In the genomic region with DNA sequence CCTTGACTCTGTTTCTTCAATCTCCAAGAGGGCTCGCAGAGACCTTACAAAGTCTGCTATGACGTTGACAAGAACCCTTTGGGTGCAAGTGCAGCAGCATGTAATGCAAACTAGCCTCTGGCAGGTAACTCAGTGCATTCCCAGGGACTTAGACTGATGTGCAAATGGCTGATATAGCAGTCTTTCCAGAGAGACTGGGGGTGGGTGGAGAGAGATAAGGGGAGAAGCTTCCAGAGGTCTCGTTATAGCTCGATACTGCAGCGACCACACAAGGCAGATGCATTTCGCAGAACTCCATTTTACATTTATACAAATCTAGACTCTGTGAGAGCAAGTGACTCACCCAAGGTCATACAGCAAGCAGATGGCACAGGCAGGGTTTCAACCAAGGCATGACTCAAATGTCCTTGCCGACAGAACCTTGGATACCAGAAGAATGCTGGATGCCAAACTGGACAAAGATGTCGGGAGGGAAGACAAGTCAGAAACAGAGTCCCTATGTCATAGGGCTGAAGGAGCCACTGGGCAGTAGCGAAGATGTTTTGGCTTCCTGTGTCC, we compare ENCODE assay signal across 25 mouse cellular contexts. TPM values are rescaled to one million over a fixed set of nuclear protein-coding genes. Genes with fewer than 3 reads are reported as not detected.
DNase-seq lines count a peak whose midpoint lies in the region; ATAC-seq and TF ChIP-seq lines count a peak whose summit lies in the region.
"Had no signal": no experiment of that assay in that cellular context is flagged by ENCODE, and none has a peak within 500 bp of the region (broad histone marks: within the 10 kb centered on the region; RNA-seq: fewer than 3 reads in every experiment).

No protein-coding gene starts in this region.

- H3K4me1 ChIP-seq in liver, embryonic 12.5 days, result peaks cover 22% of the 10 kb centered on the region
- H3K4me1 ChIP-seq in liver, postnatal 0 days (ENCODE audit: insufficient read depth), result no peaks in the 10 kb centered on the region
- H3K4me1 ChIP-seq in MEL (ENCODE audit: control insufficient read depth in 1 of 2, insufficient read depth in 2 of 2, low read length in 2 of 2), result peaks cover 8 to 34% of the 10 kb centered on the region in 2 experiments
- H3K4me1 ChIP-seq in liver, embryonic 16.5 days (ENCODE audit: control insufficient read depth, low read depth, low read length), result no peaks in the 10 kb centered on the region
- H3K4me1 ChIP-seq in stomach, postnatal 0 days (replicated peaks; ENCODE audit: control insufficient read depth, insufficient read depth), result no peaks in the 10 kb centered on the region
- no peaks in the 10 kb centered on the region for H3K4me1 ChIP-seq in heart, embryonic 12.5 days (replicated peaks)
- H3K4me1 ChIP-seq: forebrain, embryonic 12.5 days; hindbrain, embryonic 15.5 days; limb, embryonic 13.5 days; midbrain, embryonic 13.5 days; neural tube, embryonic 15.5 days had no signal

- TF ChIP-seq CTCF in liver, postnatal 0 days (IDR thresholded peaks at IDR 0.05; ENCODE audit: low read depth), result no peak
- TF ChIP-seq CTCF in MEL (IDR thresholded peaks at IDR 0.05 in 2 of 3, conservative IDR thresholded peaks at IDR 0.05 in 1 of 3; ENCODE audit: control insufficient read depth in 1 of 3, insufficient read depth in 1 of 3, low read depth in 2 of 3, low read length in 3 of 3, poor library complexity in 1 of 3, severe bottlenecking in 1 of 3), result no peak
- no peak for TF ChIP-seq CTCF in stomach, postnatal 0 days (IDR thresholded peaks at IDR 0.05; ENCODE audit: low read depth)

- no peak for TF ChIP-seq EP300 in liver, postnatal 0 days (IDR thresholded peaks at IDR 0.05; ENCODE audit: low read depth)
- TF ChIP-seq EP300 in MEL (IDR thresholded peaks at IDR 0.05; ENCODE audit: low read depth in 1 of 2, low read length in 2 of 2), result peak; percentile 31 to 40; a peak in 2 of 4 replicates
- no peak for TF ChIP-seq EP300 in stomach, postnatal 0 days (optimal IDR thresholded peaks at IDR 0.05)

- ATAC-seq in liver, embryonic 12.5 days, result peak; percentile 79
- ATAC-seq in liver, postnatal 0 days, result no peak
- ATAC-seq in liver, embryonic 16.5 days (ENCODE audit: low read depth), result 0 out of 2 replicates have a peak, but pooled peaks have one; percentile 13
- ATAC-seq in stomach, postnatal 0 days (ENCODE audit: low FRiP score, low TSS enrichment), result no peak
- ATAC-seq in heart, embryonic 12.5 days (ENCODE audit: insufficient number of reproducible peaks, low FRiP score), result no peak
- no peak for ATAC-seq in megakaryocyte, adult 5-6 weeks (ENCODE audit: poor library complexity, severe bottlenecking)
- ATAC-seq: inflammation-experienced regulatory T-cells, adult 6 months; midbrain, embryonic 13.5 days had no signal

- H3K79me2 ChIP-seq in MEL (ENCODE audit: control insufficient read depth, insufficient read depth, low read length, poor library complexity), result no peaks in the 10 kb centered on the region

- no peak for DNase-seq in liver, postnatal 0 days
- peak; percentile 68 for DNase-seq in MEL (ENCODE audit: low read depth, low spot score)
- peak; percentile 70 for DNase-seq in adrenal gland, postnatal 14 days
- no peak for DNase-seq in stomach, postnatal 0 days (ENCODE audit: low spot score)
- DNase-seq: cerebellum, adult 2 months; cerebellum, postnatal 14 days; gastrocnemius, postnatal 10 days; kidney, adult 11 months; kidney, postnatal 14 days; lung, adult 2 months; lung, postnatal 10 days had no signal

- TF ChIP-seq POLR2A in MEL (IDR thresholded peaks at IDR 0.05; ENCODE audit: control insufficient read depth in 1 of 2, insufficient read depth in 1 of 2, low read depth in 1 of 2, low read length in 2 of 2, poor library complexity in 1 of 2), result no peak

- no peaks in the 10 kb centered on the region for H3K9me3 ChIP-seq in liver, embryonic 12.5 days (replicated peaks)
- no peaks in the 10 kb centered on the region for H3K9me3 ChIP-seq in liver, postnatal 0 days (ENCODE audit: low read length)
- no peaks in the 10 kb centered on the region for H3K9me3 ChIP-seq in MEL (replicated peaks; ENCODE audit: insufficient read depth, low read length)
- no peaks in the 10 kb centered on the region for H3K9me3 ChIP-seq in liver, embryonic 16.5 days (replicated peaks; ENCODE audit: control insufficient read depth, low read length)
- no peaks in the 10 kb centered on the region for H3K9me3 ChIP-seq in stomach, postnatal 0 days (ENCODE audit: control insufficient read depth, low read length)
- H3K9me3 ChIP-seq in heart, embryonic 12.5 days (replicated peaks), result no peaks in the 10 kb centered on the region
- H3K9me3 ChIP-seq: forebrain, embryonic 12.5 days; hindbrain, embryonic 10.5 days; hindbrain, embryonic 15.5 days; limb, embryonic 13.5 days; midbrain, embryonic 13.5 days; neural tube, embryonic 15.5 days had no signal

- H3K9ac ChIP-seq in liver, embryonic 12.5 days, result no peak overlapping the region
- no peak overlapping the region for H3K9ac ChIP-seq in liver, postnatal 0 days (replicated peaks)
- H3K9ac ChIP-seq in MEL (ENCODE audit: control insufficient read depth, low read depth, low read length, poor library complexity, severe bottlenecking), result no peak overlapping the region
- H3K9ac ChIP-seq in liver, embryonic 16.5 days (ENCODE audit: low read depth, low read length), result no peak overlapping the region
- no peak overlapping the region for H3K9ac ChIP-seq in stomach, postnatal 0 days (ENCODE audit: low read length)
- no peak overlapping the region for H3K9ac ChIP-seq in heart, embryonic 12.5 days
- H3K9ac ChIP-seq: forebrain, embryonic 12.5 days; hindbrain, embryonic 15.5 days; limb, embryonic 13.5 days; midbrain, embryonic 13.5 days; neural tube, embryonic 15.5 days had no signal

- H3K4me3 ChIP-seq in liver, embryonic 12.5 days, result no peak overlapping the region
- H3K4me3 ChIP-seq in liver, postnatal 0 days (ENCODE audit: low read depth, low read length), result no peak overlapping the region
- no peak overlapping the region for H3K4me3 ChIP-seq in MEL (ENCODE audit: control insufficient read depth in 1 of 2, insufficient read depth in 1 of 2, low read depth in 2 of 2, low read length in 2 of 2)
- no peak overlapping the region for H3K4me3 ChIP-seq in liver, embryonic 16.5 days (ENCODE audit: low read depth, low read length)
- no peak overlapping the region for H3K4me3 ChIP-seq in stomach, postnatal 0 days (ENCODE audit: low read depth, low read length)
- no peak overlapping the region for H3K4me3 ChIP-seq in heart, embryonic 12.5 days
- H3K4me3 ChIP-seq: forebrain, embryonic 12.5 days; hindbrain, embryonic 10.5 days; hindbrain, embryonic 15.5 days; left cerebral cortex, adult 2 months; limb, embryonic 13.5 days; midbrain, embryonic 13.5 days; neural tube, embryonic 15.5 days had no signal

- 49% methylated on average over 9 of the region's 9 CpGs for WGBS in liver, embryonic 12.5 days (ENCODE audit: insufficient replicate concordance)
- WGBS in liver, postnatal 0 days (ENCODE audit: insufficient replicate concordance), result 65% methylated on average over 9 of the region's 9 CpGs
- WGBS in liver, embryonic 16.5 days (ENCODE audit: insufficient replicate concordance), result 41% methylated on average over 9 of the region's 9 CpGs
- 87% methylated on average over 9 of the region's 9 CpGs for WGBS in stomach, postnatal 0 days
- WGBS in heart, embryonic 12.5 days, result 67% methylated on average over 9 of the region's 9 CpGs

- TF ChIP-seq RAD21 in MEL (IDR thresholded peaks at IDR 0.05; ENCODE audit: low read depth, low read length), result no peak

- no peak overlapping the region for H3K27ac ChIP-seq in liver, embryonic 12.5 days
- no peak overlapping the region for H3K27ac ChIP-seq in liver, postnatal 0 days (ENCODE audit: low read depth)
- H3K27ac ChIP-seq in MEL (ENCODE audit: control insufficient read depth, low read depth, low read length), result no peak overlapping the region
- H3K27ac ChIP-seq in liver, embryonic 16.5 days (ENCODE audit: low read length), result no peak overlapping the region
- no peak overlapping the region for H3K27ac ChIP-seq in stomach, postnatal 0 days (replicated peaks)
- H3K27ac ChIP-seq in heart, embryonic 12.5 days (ENCODE audit: poor library complexity, severe bottlenecking), result no peak overlapping the region
- H3K27ac ChIP-seq: forebrain, embryonic 12.5 days; hindbrain, embryonic 10.5 days; hindbrain, embryonic 15.5 days; left cerebral cortex, adult 2 months; limb, embryonic 13.5 days; midbrain, embryonic 13.5 days; neural tube, embryonic 15.5 days had no signal

- 0 out of 2 replicates have a peak overlapping the region, but pooled peaks have one; percentile 3 for H3K4me2 ChIP-seq in liver, embryonic 12.5 days
- H3K4me2 ChIP-seq in liver, postnatal 0 days (ENCODE audit: low read depth, low read length), result no peak overlapping the region
- H3K4me2 ChIP-seq in liver, embryonic 16.5 days (ENCODE audit: low read depth, low read length), result no peak overlapping the region
- H3K4me2 ChIP-seq in stomach, postnatal 0 days (replicated peaks; ENCODE audit: low read depth), result no peak overlapping the region
- H3K4me2 ChIP-seq in heart, embryonic 12.5 days, result no peak overlapping the region
- H3K4me2 ChIP-seq: forebrain, embryonic 12.5 days; hindbrain, embryonic 15.5 days; limb, embryonic 13.5 days; midbrain, embryonic 13.5 days; neural tube, embryonic 15.5 days had no signal

- H3K36me3 ChIP-seq in liver, embryonic 12.5 days, result no peaks in the 10 kb centered on the region
- H3K36me3 ChIP-seq in liver, postnatal 0 days (replicated peaks; ENCODE audit: insufficient read depth, low read length), result no peaks in the 10 kb centered on the region
- peaks cover 0 to 18% of the 10 kb centered on the region in 2 experiments; a peak in 2 of 4 replicates for H3K36me3 ChIP-seq in MEL (ENCODE audit: control insufficient read depth in 1 of 2, insufficient read depth in 2 of 2, low read length in 2 of 2)
- no peaks in the 10 kb centered on the region for H3K36me3 ChIP-seq in liver, embryonic 16.5 days (ENCODE audit: control insufficient read depth, insufficient read depth)
- H3K36me3 ChIP-seq in stomach, postnatal 0 days (ENCODE audit: control insufficient read depth, insufficient read depth, low read length), result no peaks in the 10 kb centered on the region
- no peaks in the 10 kb centered on the region for H3K36me3 ChIP-seq in heart, embryonic 12.5 days
- H3K36me3 ChIP-seq: forebrain, embryonic 12.5 days; hindbrain, embryonic 10.5 days; hindbrain, embryonic 15.5 days; limb, embryonic 13.5 days; midbrain, embryonic 13.5 days; neural tube, embryonic 15.5 days had no signal

- no peaks in the 10 kb centered on the region for H3K27me3 ChIP-seq in liver, embryonic 12.5 days (replicated peaks)
- no peaks in the 10 kb centered on the region for H3K27me3 ChIP-seq in liver, postnatal 0 days (ENCODE audit: insufficient read depth, low read length)
- no peaks in the 10 kb centered on the region for H3K27me3 ChIP-seq in MEL (ENCODE audit: control insufficient read depth in 1 of 2, insufficient read depth in 2 of 2, low read length in 2 of 2)
- H3K27me3 ChIP-seq in liver, embryonic 16.5 days (ENCODE audit: control insufficient read depth, insufficient read depth, low read depth, low read length), result no peaks in the 10 kb centered on the region
- H3K27me3 ChIP-seq in stomach, postnatal 0 days (ENCODE audit: control insufficient read depth, insufficient read depth, low read length), result no peaks in the 10 kb centered on the region
- no peaks in the 10 kb centered on the region for H3K27me3 ChIP-seq in heart, embryonic 12.5 days (replicated peaks)
- H3K27me3 ChIP-seq: CH12.LX; forebrain, embryonic 12.5 days; hindbrain, embryonic 15.5 days; limb, embryonic 13.5 days; midbrain, embryonic 13.5 days; neural tube, embryonic 15.5 days; Patski had no signal

RNA-seq across cellular contexts. Expression of gene Bhlhe40, which starts 16.4 kb away (rescaled TPM):
- 4.0 and 6.1 TPM in 2 replicates for polyA plus RNA-seq in liver, embryonic 12.5 days (2016; fragmentation: Nextera tagmentation; extraction: Ambion mirVana)
- 19.1 and 26.9 TPM in 2 replicates for polyA plus RNA-seq in liver, postnatal 0 days (2015; fragmentation: Nextera tagmentation; extraction: Ambion mirVana)
- 15.8 and 15.9 TPM in 2 replicates for total RNA-seq in MEL (2012; rRNA removed)
- 10 to 100 TPM in 1 of 2 experiments, not detected in 1; 21.6 TPM for polyA plus RNA-seq in MEL (2012; ENCODE audit: insufficient read depth in 1 of 2, insufficient read length in 2 of 2, low read depth in 1 of 2, low replicate concordance in 2 of 2, missing spikeins in 1 of 2)
- 67.2 and 108 TPM in 2 replicates for total RNA-seq in adrenal gland, postnatal 14 days (2021)
- polyA plus RNA-seq in liver, embryonic 16.5 days (2015; fragmentation: Nextera tagmentation; extraction: Ambion mirVana), result 17.9 and 21.3 TPM in 2 replicates
- polyA plus RNA-seq in stomach, postnatal 0 days (2015; fragmentation: Nextera tagmentation; extraction: Ambion mirVana), result 24.8 and 28.7 TPM in 2 replicates
- polyA plus RNA-seq in heart, embryonic 12.5 days (2016; fragmentation: Nextera tagmentation; extraction: Ambion mirVana), result 22.4 and 23.8 TPM in 2 replicates
- 5.7 and 11.9 TPM in 2 replicates for total RNA-seq in megakaryocyte, adult 5-6 weeks (2015)
- 11.6 and 14.3 TPM in 2 replicates for total RNA-seq in megakaryocyte, adult 5-6 weeks (2017)

Comparison
In these comparisons a context has a peak if more than half of its experiments do, and no peak if none do; other contexts are left out.
1. ATAC-seq: peak in liver, embryonic 12.5 days (single experiment) and liver, embryonic 16.5 days (single experiment); none in liver, postnatal 0 days (single experiment), stomach, postnatal 0 days (single experiment), heart, embryonic 12.5 days (single experiment) and megakaryocyte, adult 5-6 weeks (single experiment).
2. DNase-seq: peak in MEL (single experiment) and adrenal gland, postnatal 14 days (single experiment); none in liver, postnatal 0 days (single experiment) and stomach, postnatal 0 days (single experiment).